Mouse (Mus musculus) lung, embryonic 14.5 days (tissue): ENCODE measurements at regions not wholly inside any gene's neighbourhood (a gene's known extent, or its start where the extent isn't known, plus 50 kb on each side); places are given as distances from the start of the nearest gene placed in this dataset.

ENCODE experiments used
- ATAC-seq: fragments of 200-750 bp; cut with Nextera tagmentation; 2 replicates; pipeline ENCODE4 v1.8.0; 2017; ENCODE audit warnings: mild to moderate bottlenecking, moderate TSS enrichment, moderate library complexity; ENCODE audit not compliant: insufficient read depth
- DNase-seq: peaks from one replicate; pipeline ENCODE4 v3.0.0-alpha.2; 2015
- H3K27ac ChIP-seq: fragments of 300-500 bp; sonication (generic); 2 replicates; pipeline ENCODE4 v1.5.1; 2014; ENCODE audit warnings: low read depth, mild to moderate bottlenecking, moderate library complexity
- H3K27me3 ChIP-seq: fragments of 300-500 bp; sonication (generic); 2 replicates; pipeline ENCODE4 v1.6.1; 2014; ENCODE audit warnings: low read length, control low read depth; ENCODE audit not compliant: insufficient read depth
- H3K36me3 ChIP-seq: fragments of 300-500 bp; sonication (generic); 2 replicates; pipeline ENCODE4 v1.6.1; 2014; ENCODE audit warnings: control low read depth; ENCODE audit not compliant: insufficient read depth
- H3K4me1 ChIP-seq: fragments of 300-500 bp; sonication (generic); 2 replicates; pipeline ENCODE4 v1.6.1; 2014; ENCODE audit warnings: antibody characterized with exemption, control low read depth; ENCODE audit not compliant: insufficient read depth
- H3K4me2 ChIP-seq: fragments of 300-500 bp; sonication (generic); 2 replicates; pipeline ENCODE4 v1.6.1; 2014; ENCODE audit warnings: mild to moderate bottlenecking
- H3K4me3 ChIP-seq: fragments of 300-500 bp; sonication (generic); 2 replicates; pipeline ENCODE4 v1.5.1; 2014; ENCODE audit warnings: low read depth, low read length
- H3K9ac ChIP-seq: fragments of 300-500 bp; sonication (generic); 2 replicates; pipeline ENCODE4 v1.6.1; 2014
- H3K9me3 ChIP-seq: fragments of 300-500 bp; sonication (generic); 2 replicates; pipeline ENCODE4 v1.6.1; 2016; ENCODE audit warnings: low read depth, low read length, control low read depth
- CTCF ChIP-seq: IDR thresholded peaks from 2 replicates; pipeline ENCODE4 v1.5.1; 2016; ENCODE audit warnings: antibody characterized with exemption, low read depth
- WGBS: fragments of 180-500 bp; shearing (Covaris S2); extraction: QIAGEN DNeasy Blood & Tissue Kit; methylation state at CpG from one replicate; pipeline ENCODE4 v1.1.7; 2014; 5-methylcytosine and 5-hydroxymethylcytosine counted together

DNA sequence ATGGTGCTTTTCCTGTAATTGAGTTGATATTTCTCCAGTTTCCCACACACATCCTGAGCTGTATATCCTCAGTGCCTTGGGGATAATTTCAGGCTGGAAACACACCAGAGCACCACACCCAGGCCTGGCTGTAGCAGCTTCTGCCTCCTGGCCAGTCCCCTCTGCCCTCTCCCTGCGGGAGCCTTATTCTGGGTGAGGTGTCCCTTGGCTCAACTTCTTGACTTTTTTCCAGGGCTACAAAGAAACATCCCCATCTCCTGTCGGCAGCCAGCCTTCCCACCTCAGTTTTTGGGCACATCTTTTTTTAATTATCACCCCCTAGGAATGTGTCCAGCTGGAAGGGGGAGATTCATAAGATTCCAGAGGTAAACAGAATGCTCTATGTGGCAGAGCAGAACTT lies 252.7 kb upstream of the Jmjd1c start:
- Histone ChIP-seq H3K4me2 (no peak overlapping the region), H3K36me3 (no peaks in the 10 kb centered on the region), H3K27ac (no peak overlapping the region), H3K9me3 (no peaks in the 10 kb centered on the region), H3K4me3 (no peak overlapping the region), H3K27me3 (no peaks in the 10 kb centered on the region), H3K9ac (no peak overlapping the region), H3K4me1 (no peaks in the 10 kb centered on the region)
- ATAC-seq: no peak
- TF ChIP-seq CTCF: no peak
- no peak for DNase-seq
- WGBS: 67% methylated on average over 2 of the region's 2 CpGs

DNA sequence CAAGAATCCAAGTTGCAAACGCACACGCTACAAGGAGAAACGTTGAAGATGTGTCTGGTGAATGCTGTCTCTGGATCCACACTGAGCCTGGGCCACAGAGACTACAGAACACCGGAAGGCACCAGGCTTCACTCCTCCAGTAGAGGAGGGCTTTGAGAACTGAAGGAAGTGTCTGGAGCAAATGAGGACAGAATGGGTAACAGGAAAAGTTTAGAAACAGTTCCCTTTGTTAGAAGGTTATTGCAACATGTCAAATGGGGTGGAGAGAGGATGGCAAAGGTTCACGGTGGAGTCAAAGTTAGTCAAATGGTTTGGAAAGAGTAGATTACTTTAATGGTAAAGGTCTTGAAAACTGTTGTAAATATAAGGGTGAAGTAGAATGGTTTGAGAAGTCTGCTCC lies 247.1 kb upstream of the Jmjd1c start:
- Histone ChIP-seq H3K27ac (no peak overlapping the region), H3K9me3 (no peaks in the 10 kb centered on the region), H3K4me1 (no peaks in the 10 kb centered on the region), H3K4me3 (no peak overlapping the region), H3K9ac (no peak overlapping the region), H3K4me2 (no peak overlapping the region), H3K36me3 (no peaks in the 10 kb centered on the region), H3K27me3 (no peaks in the 10 kb centered on the region)
- no peak for TF ChIP-seq CTCF
- DNase-seq: no peak
- no peak for ATAC-seq
- 71% methylated on average over 5 of the region's 5 CpGs for WGBS

DNA sequence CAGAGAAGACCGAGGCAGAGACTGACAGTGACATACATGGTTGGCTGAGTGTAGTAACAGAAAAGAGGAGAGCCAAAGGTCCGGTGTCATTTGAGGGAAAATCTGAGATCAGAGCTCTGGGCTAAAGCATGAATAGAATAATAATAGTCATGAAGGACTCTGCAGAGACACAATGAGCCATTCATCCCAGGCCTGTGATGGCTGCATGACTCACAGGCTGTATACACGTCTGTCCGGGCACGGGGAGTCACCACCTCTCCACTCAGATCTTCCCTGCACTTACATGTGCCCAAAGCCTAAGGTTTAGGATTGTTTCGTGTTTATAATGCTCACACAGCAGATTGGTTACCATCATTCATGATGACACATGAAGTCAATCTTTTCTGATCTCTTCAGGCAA lies 246.2 kb upstream of the Jmjd1c start:
- no peak for TF ChIP-seq CTCF
- DNase-seq (no peak), ATAC-seq (no peak)
- H3K36me3 ChIP-seq: no peaks in the 10 kb centered on the region
- no peak overlapping the region for H3K9ac ChIP-seq
- no peaks in the 10 kb centered on the region for H3K27me3 ChIP-seq
- H3K4me3 ChIP-seq: no peak overlapping the region
- no peak overlapping the region for H3K4me2 ChIP-seq
- no peaks in the 10 kb centered on the region for H3K9me3 ChIP-seq
- no peaks in the 10 kb centered on the region for H3K4me1 ChIP-seq
- WGBS: 63% methylated on average over 6 of the region's 6 CpGs
- H3K27ac ChIP-seq: no peak overlapping the region

DNA sequence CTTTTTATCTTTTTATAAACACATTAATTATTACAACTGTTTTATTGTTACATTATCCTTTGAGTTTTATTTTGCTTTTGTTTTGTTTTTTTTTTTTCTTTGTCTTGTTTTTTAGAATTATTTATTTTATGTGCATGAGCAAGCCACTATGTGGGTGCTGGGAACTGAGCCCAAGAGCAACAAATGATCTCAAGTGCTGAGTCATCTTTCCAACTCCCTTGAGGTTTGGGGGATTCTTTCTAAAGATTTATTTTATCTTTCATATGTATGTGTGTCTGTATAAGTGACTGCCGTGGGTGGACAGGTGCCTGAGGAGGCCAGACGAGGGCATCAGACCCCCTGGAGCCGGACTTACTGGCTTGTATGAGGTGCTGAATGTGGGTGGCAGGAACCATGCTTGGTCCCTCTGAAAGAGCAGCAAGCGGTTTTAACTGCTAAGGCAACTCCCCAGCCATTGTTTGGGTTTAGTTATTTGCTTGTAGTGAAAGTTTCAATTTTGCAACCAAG lies 244.9 kb upstream of the Jmjd1c start:
- Histone ChIP-seq H3K9ac (no peak overlapping the region), H3K36me3 (no peaks in the 10 kb centered on the region), H3K4me1 (no peaks in the 10 kb centered on the region), H3K27me3 (no peaks in the 10 kb centered on the region), H3K4me3 (no peak overlapping the region), H3K4me2 (no peak overlapping the region), H3K27ac (no peak overlapping the region), H3K9me3 (no peaks in the 10 kb centered on the region)
- DNase-seq (no peak), ATAC-seq (no peak)
- WGBS: 51% methylated on average over 4 of the region's 4 CpGs
- no peak for TF ChIP-seq CTCF

DNA sequence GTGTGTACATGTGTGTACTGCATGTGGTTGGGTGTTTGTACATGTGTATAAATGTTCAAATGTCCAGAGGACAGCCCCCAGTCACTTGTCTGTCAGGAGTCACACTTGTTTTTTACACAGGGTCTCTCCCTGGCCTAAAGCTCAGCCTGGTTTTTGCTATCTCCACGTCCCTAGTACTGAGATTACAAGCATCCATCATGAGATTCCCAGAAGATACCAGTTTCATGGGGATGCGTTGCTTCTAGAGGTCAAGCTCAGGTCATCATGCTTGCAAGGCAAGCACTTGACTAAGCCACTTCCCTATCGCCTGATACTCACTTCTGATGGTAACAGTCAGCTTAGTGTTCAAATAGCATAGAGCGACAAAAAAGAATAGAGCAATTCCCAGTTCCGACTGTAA lies 244.1 kb upstream of the Jmjd1c start:
- Histone ChIP-seq H3K27ac (no peak overlapping the region), H3K4me1 (no peaks in the 10 kb centered on the region), H3K27me3 (no peaks in the 10 kb centered on the region), H3K9ac (no peak overlapping the region), H3K36me3 (no peaks in the 10 kb centered on the region), H3K4me3 (no peak overlapping the region), H3K4me2 (no peak overlapping the region), H3K9me3 (no peaks in the 10 kb centered on the region)
- DNase-seq (no peak), ATAC-seq (no peak)
- TF ChIP-seq CTCF: no peak
- 44% methylated on average over 5 of the region's 5 CpGs for WGBS

DNA sequence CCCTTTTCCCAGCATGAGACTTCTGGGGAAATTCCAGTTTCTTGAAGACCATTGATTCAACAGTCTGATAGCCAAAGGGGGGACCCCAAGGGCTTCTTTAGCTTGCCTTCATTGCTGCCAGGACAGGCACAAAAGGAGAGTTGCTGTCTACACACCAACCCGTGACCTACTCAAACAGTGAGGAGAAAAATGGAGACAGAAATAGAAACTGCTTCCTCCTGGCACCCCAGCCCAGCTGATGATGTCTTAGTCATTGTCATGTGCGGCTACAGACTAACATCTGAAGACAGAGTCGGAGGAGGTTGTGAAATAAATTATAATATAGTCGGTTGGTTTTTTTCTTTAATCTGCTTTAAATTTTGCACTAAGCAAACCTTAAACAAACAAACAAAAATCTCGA lies 243.2 kb upstream of the Jmjd1c start:
- 42% methylated on average over 5 of the region's 5 CpGs for WGBS
- Histone ChIP-seq H3K4me2 (0 out of 2 replicates have a peak overlapping the region, but pooled peaks have one; percentile 8), H3K27me3 (no peaks in the 10 kb centered on the region), H3K4me1 (no peaks in the 10 kb centered on the region), H3K27ac (no peak overlapping the region), H3K9me3 (no peaks in the 10 kb centered on the region), H3K4me3 (no peak overlapping the region), H3K36me3 (no peaks in the 10 kb centered on the region), H3K9ac (no peak overlapping the region)
- ATAC-seq (no peak; the same call in 1 of the 2 replicates), DNase-seq (no peak)
- TF ChIP-seq CTCF: no peak

DNA sequence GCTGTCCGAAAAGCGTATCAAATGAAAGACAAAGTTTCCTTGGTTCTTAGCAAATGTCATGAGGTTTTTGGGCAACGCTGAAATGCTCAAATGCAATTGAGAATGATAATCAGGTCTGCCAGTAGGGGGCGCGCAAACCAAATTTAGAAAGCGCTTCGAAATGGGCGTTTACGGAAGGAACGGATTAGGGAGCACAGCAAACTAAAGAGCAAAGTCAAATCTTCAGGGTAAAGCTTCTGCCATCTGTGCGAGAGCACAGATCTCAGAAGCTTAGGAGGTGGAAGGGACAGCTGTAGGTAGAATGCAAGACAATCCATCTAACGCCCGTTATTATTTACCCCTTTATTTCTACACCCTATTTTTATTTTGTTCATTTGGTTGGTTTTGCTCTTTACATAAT lies 242.7 kb upstream of the Jmjd1c start:
- DNase-seq (peak; percentile 95), ATAC-seq (no peak)
- WGBS: 7% methylated on average over 13 of the region's 13 CpGs
- Histone ChIP-seq H3K27me3 (no peaks in the 10 kb centered on the region), H3K27ac (no peak overlapping the region), H3K4me1 (no peaks in the 10 kb centered on the region), H3K4me3 (no peak overlapping the region), H3K4me2 (peak overlapping the region; percentile 30; the same call in 1 of the 2 replicates), H3K9ac (no peak overlapping the region), H3K36me3 (no peaks in the 10 kb centered on the region), H3K9me3 (no peaks in the 10 kb centered on the region)
- peak; percentile 91 for TF ChIP-seq CTCF

DNA sequence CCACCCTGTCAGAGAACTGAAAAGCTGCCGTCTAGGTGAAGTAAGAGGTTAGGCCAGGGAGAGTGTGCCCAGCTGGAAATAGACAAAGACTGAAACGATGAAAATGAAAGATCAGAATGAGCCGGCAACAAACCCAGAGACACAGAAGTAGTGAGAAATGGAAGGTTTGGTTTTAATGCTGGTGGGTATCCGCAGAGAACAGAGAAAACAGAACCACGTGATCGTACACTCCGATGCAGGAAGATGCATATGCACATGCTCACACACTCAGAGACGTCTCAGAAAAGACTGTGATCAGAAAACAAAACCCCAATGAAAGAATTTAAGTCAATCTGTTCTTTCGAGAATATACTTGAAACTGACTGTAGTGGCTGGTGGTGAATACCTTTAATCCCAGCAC lies 241.0 kb upstream of the Jmjd1c start:
- H3K9ac ChIP-seq: no peak overlapping the region
- H3K36me3 ChIP-seq: no peaks in the 10 kb centered on the region
- no peaks in the 10 kb centered on the region for H3K4me1 ChIP-seq
- no peak overlapping the region for H3K27ac ChIP-seq
- no peak for TF ChIP-seq CTCF
- no peak overlapping the region for H3K4me3 ChIP-seq
- DNase-seq: no peak
- H3K27me3 ChIP-seq: no peaks in the 10 kb centered on the region
- ATAC-seq: no peak
- H3K4me2 ChIP-seq: no peak overlapping the region
- H3K9me3 ChIP-seq: no peaks in the 10 kb centered on the region
- WGBS: 88% methylated on average over 9 of the region's 9 CpGs
